In the genomic region with DNA sequence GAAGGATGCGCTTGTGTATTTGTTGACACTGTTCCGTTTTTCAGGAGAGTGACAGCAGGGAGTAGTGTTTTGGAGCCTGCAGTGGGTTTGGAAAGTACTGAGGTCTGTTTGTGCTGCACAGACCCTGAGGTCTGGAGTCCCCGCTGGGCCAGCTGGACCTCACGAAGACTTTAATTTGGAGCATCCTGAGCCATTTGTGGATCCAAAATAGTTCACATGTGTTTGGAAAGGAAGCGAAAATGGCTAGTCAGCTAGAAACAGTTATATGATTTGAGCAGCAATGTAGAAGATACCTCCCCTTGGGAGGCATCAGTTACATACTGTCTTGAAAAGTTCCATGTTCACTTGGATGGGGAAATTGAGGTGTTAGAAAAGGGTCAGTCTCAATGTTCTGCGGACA, we compare ENCODE assay signal across 18 mouse cellular contexts.
A peak's percentile ranks its signal among the peaks of the same experiment; 100 is the strongest.
DNase-seq lines count a peak whose midpoint lies in the region; ATAC-seq lines count a peak whose summit lies in the region.
"Had no signal": no experiment of that assay in that cellular context is flagged by ENCODE, and none has a peak within 500 bp of the region (broad histone marks: within the 10 kb centered on the region; RNA-seq: fewer than 3 reads in every experiment).

No protein-coding gene starts in this region.

- ATAC-seq in kidney, embryonic 15.5 days (replicated peaks; ENCODE audit: low FRiP score): no peak

- WGBS in kidney, embryonic 15.5 days: 73% methylated on average over 6 of the region's 6 CpGs

- no peak overlapping the region for H3K27ac ChIP-seq in kidney, embryonic 15.5 days
- H3K27ac ChIP-seq: embryonic facial prominence, embryonic 13.5 days; forebrain, embryonic 10.5 days; heart, adult 2 months; hindbrain, embryonic 10.5 days; kidney, postnatal 0 days; stomach, embryonic 15.5 days had no signal

- H3K9me3 ChIP-seq in kidney, embryonic 15.5 days (replicated peaks): no peaks in the 10 kb centered on the region
- H3K9me3 ChIP-seq: embryonic facial prominence, embryonic 13.5 days; forebrain, embryonic 10.5 days; hindbrain, embryonic 10.5 days; stomach, embryonic 15.5 days had no signal

- DNase-seq in gastrocnemius, adult 18-20 months (ENCODE audit: low spot score): peak; percentile 40
- no peak for DNase-seq in gastrocnemius, postnatal 10 days
- DNase-seq in kidney, postnatal 10 days: peak; percentile 17
- DNase-seq in cerebellum, postnatal 25 days: peak; percentile 12 to 19
- peak; percentile 68 for DNase-seq in gastrocnemius, postnatal 25 days
- no peak for DNase-seq in right cerebral cortex, postnatal 36 days (ENCODE audit: low spot score in 2 of 2)
- DNase-seq in left cerebral cortex, postnatal 25 days (ENCODE audit: low spot score in 2 of 2): no peak
- DNase-seq: adrenal gland, postnatal 14 days; layer of hippocampus, adult 9-11 months; lung, adult 2 months; lung, postnatal 36 days had no signal

- no peaks in the 10 kb centered on the region for H3K36me3 ChIP-seq in kidney, embryonic 15.5 days
- H3K36me3 ChIP-seq: embryonic facial prominence, embryonic 13.5 days; forebrain, embryonic 10.5 days; hindbrain, embryonic 10.5 days; stomach, embryonic 15.5 days had no signal

- no peak overlapping the region for H3K4me3 ChIP-seq in kidney, embryonic 15.5 days (replicated peaks)
- H3K4me3 ChIP-seq: embryonic facial prominence, embryonic 13.5 days; forebrain, embryonic 10.5 days; heart, adult 2 months; hindbrain, embryonic 10.5 days; stomach, embryonic 15.5 days had no signal

- no peaks in the 10 kb centered on the region for H3K27me3 ChIP-seq in kidney, embryonic 15.5 days
- H3K27me3 ChIP-seq: embryonic facial prominence, embryonic 13.5 days; stomach, embryonic 15.5 days had no signal

- no peak overlapping the region for H3K9ac ChIP-seq in kidney, embryonic 15.5 days
- H3K9ac ChIP-seq: embryonic facial prominence, embryonic 13.5 days; stomach, embryonic 15.5 days had no signal

- H3K4me1 ChIP-seq in kidney, embryonic 15.5 days: no peaks in the 10 kb centered on the region
- H3K4me1 ChIP-seq: embryonic facial prominence, embryonic 13.5 days; forebrain, embryonic 10.5 days; hindbrain, embryonic 10.5 days; stomach, embryonic 15.5 days had no signal

- intact Hi-C loops in left cerebral cortex, postnatal 25 days (cut with DNase I): no loop called here

- H3K4me2 ChIP-seq in kidney, embryonic 15.5 days: no peak overlapping the region
- H3K4me2 ChIP-seq: embryonic facial prominence, embryonic 13.5 days; stomach, embryonic 15.5 days had no signal

Comparison
In these comparisons a context has a peak if more than half of its experiments do, and no peak if none do; other contexts are left out.
1. DNase-seq: peak in gastrocnemius, adult 18-20 months (single experiment), kidney, postnatal 10 days (single experiment), cerebellum, postnatal 25 days (2 of 2) and gastrocnemius, postnatal 25 days (single experiment); none in gastrocnemius, postnatal 10 days (single experiment), right cerebral cortex, postnatal 36 days (0 of 2) and left cerebral cortex, postnatal 25 days (0 of 2).